Mouse (Mus musculus) embryonic facial prominence, embryonic 14.5 days (tissue): ENCODE data around the gene Stac. TPM values are rescaled to one million over a fixed set of nuclear protein-coding genes. Genes with fewer than 3 reads are reported as not detected.

Experiments used
- ATAC-seq: fragments of 200-750 bp; cut with Nextera tagmentation; 2 replicates; pipeline ENCODE4 v1.8.0; 2017; ENCODE audit warnings: low read depth, moderate number of reproducible peaks, moderate TSS enrichment
- DNase-seq: peaks from one replicate; pipeline ENCODE4 v3.0.0-alpha.2; 2015; ENCODE audit warnings: low spot score
- H3K27ac ChIP-seq: fragments of 300-500 bp; sonication (generic); replicated peaks from 2 replicates; pipeline ENCODE4 v1.5.1; 2014; ENCODE audit warnings: low read depth, mild to moderate bottlenecking, low read length, moderate library complexity
- H3K27me3 ChIP-seq: fragments of 300-500 bp; sonication (generic); replicated peaks from 2 replicates; pipeline ENCODE4 v1.6.1; 2014; ENCODE audit warnings: low read length; ENCODE audit not compliant: control insufficient read depth, insufficient read depth
- H3K36me3 ChIP-seq: fragments of 300-500 bp; sonication (generic); 2 replicates; pipeline ENCODE4 v1.6.1; 2014; ENCODE audit warnings: low read length, mixed read lengths; ENCODE audit not compliant: control insufficient read depth, insufficient read depth
- H3K4me1 ChIP-seq: fragments of 300-500 bp; sonication (generic); 2 replicates; pipeline ENCODE4 v1.6.1; 2014; ENCODE audit warnings: antibody characterized with exemption, low read length; ENCODE audit not compliant: control insufficient read depth, insufficient read depth
- H3K4me2 ChIP-seq: fragments of 300-500 bp; sonication (generic); 2 replicates; pipeline ENCODE4 v1.6.1; 2014; ENCODE audit warnings: low read depth, mild to moderate bottlenecking, low read length, moderate library complexity, mixed read lengths
- H3K4me3 ChIP-seq: fragments of 300-500 bp; sonication (generic); 2 replicates; pipeline ENCODE4 v1.5.1; 2014; ENCODE audit warnings: low read depth, mild to moderate bottlenecking, low read length
- H3K9ac ChIP-seq: fragments of 300-500 bp; sonication (generic); 2 replicates; pipeline ENCODE4 v1.6.1; 2014; ENCODE audit warnings: low read depth, mild to moderate bottlenecking, low read length, moderate library complexity, mixed read lengths
- H3K9me3 ChIP-seq: fragments of 300-500 bp; sonication (generic); 2 replicates; pipeline ENCODE4 v1.6.1; 2016; ENCODE audit warnings: low read length; ENCODE audit not compliant: control insufficient read depth
- WGBS: fragments of 180-500 bp; shearing (Covaris S2); extraction: QIAGEN DNeasy Blood & Tissue Kit; methylation state at CpG from one replicate; pipeline ENCODE4 v1.1.7; 2014; 5-methylcytosine and 5-hydroxymethylcytosine counted together
- polyA plus RNA-seq: library from polyadenylated mRNA; unstranded; fragments of >200 nt; fragmentation: Nextera tagmentation; extraction: Ambion mirVana; gene quantifications from 2 replicates; pipeline ENCODE4 v1.2.1, GENCODE M21; 2014

The Stac gene
- polyA plus RNA-seq, 1 experiment from 2014 or later, result 7.0 TPM

DNA sequence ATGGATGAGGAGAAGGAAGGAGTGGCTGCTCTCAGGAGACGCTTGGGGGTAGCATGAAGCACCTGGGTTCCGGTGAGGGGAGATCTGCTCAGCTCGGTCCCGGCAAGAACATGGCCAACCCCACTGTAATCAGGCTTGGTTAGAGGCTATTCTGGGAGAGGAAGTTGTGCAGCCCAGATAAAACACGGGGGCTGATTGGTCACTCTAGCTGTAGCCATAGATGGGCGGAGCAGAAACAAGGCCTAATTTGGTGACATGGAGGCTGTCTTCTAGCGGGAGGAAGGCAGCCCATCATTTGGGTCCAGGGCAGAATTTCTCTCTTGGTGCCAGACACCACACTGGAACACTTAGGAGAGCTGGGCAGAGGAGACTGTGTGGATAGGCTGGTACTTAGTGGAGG is 167.9 kb downstream of the Stac start:
- ATAC-seq (no peak), DNase-seq (no peak)
- no peak overlapping the region for H3K9ac ChIP-seq
- H3K4me2 ChIP-seq, result no peak overlapping the region
- WGBS, result 91% methylated on average over 7 of the region's 7 CpGs
- H3K27me3 ChIP-seq, result no peaks in the 10 kb centered on the region
- H3K4me1 ChIP-seq, result no peaks in the 10 kb centered on the region
- no peaks in the 10 kb centered on the region for H3K9me3 ChIP-seq
- no peak overlapping the region for H3K27ac ChIP-seq
- H3K4me3 ChIP-seq, result no peak overlapping the region
- H3K36me3 ChIP-seq, result no peaks in the 10 kb centered on the region

DNA sequence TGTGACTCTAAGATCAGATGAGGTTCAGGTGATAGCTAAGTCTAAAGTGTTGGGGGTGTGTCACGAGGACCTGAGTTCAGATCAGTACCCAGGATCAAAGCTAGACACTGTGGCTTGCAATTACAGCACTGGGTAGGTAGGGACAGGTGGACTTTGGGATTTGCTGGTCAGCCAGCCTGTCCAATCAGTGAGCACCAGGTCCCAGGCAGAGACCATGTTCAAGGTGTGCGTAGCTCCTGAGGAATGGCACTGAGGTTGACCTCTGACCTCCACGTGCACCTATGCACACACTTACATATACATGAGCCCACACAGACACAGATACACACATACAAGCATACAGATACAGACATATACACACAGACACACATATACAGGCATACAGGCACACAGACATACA is 174.6 kb downstream of the Stac start:
- DNase-seq (no peak), ATAC-seq (no peak)

DNA sequence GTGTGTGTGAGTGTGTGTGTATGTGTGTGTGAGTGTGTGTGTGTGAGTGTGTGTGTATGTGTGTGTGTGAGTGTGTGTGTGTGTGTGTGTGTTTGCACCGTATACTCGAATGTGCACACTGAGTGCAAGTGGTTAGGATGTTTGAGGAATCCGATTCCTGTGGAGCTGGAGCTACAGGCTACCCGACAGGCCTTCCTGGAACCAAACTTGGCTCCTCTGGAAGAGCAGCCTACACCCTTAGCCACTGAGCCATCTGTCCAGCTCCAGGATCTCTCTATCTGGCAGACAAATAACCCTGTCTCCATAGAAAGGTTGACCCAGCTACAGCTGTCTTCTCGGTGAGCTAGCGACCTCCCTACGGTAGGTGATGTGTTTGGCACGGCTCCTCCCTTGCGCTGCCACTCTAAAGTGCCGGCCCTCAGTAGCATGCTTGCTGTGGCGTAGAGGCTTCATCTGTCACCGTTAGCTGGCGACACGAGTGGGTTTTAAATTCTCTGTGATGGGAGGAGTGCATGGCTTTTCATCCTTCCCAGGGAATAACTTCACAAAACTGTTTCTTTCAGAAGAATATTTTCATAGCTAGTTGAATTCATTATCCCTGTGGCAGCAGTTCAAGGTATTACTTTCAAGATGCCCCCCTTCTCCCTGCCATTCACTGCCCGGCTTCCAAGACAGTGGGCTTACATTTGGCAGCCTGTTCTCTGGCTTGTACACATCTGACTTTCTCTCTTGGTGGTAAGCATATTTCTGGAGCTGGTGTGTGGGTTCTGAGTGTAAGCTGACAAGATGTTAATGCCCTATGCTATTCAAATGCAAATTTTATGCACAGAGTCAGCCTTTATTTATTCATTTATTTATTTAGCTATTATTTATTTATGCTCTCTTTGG is 175.3 kb downstream of the Stac start:
- ATAC-seq (no peak), DNase-seq (peak; percentile 37)
- no peaks in the 10 kb centered on the region; the same call in 1 of the 2 replicates for H3K4me1 ChIP-seq
- H3K4me2 ChIP-seq, result no peak overlapping the region
- H3K4me3 ChIP-seq, result no peak overlapping the region
- no peak overlapping the region for H3K27ac ChIP-seq
- no peaks in the 10 kb centered on the region for H3K36me3 ChIP-seq
- H3K9ac ChIP-seq, result no peak overlapping the region
- no peaks in the 10 kb centered on the region for H3K27me3 ChIP-seq
- H3K9me3 ChIP-seq, result no peaks in the 10 kb centered on the region
- 61% methylated on average over 15 of the region's 15 CpGs for WGBS

More for the DNA sequence above, 174.6 kb downstream of the Stac start:
- Histone ChIP-seq H3K9me3 (no peaks in the 10 kb centered on the region), H3K27me3 (no peaks in the 10 kb centered on the region), H3K4me3 (no peak overlapping the region), H3K36me3 (no peaks in the 10 kb centered on the region), H3K9ac (no peak overlapping the region), H3K4me1 (no peaks in the 10 kb centered on the region; the same call in 1 of the 2 replicates), H3K4me2 (no peak overlapping the region), H3K27ac (no peak overlapping the region)
- 91% methylated on average over 3 of the region's 3 CpGs for WGBS
